Mouse (Mus musculus): ENCODE data around the gene BC034090. TPM values are rescaled to one million over a fixed set of nuclear protein-coding genes. Genes with fewer than 3 reads are reported as not detected.

BC034090 gene
- polyA plus RNA-seq (2012; ENCODE audit: insufficient read depth, insufficient read length, low replicate concordance, missing spikeins) = not detected in 2 replicates

DNA sequence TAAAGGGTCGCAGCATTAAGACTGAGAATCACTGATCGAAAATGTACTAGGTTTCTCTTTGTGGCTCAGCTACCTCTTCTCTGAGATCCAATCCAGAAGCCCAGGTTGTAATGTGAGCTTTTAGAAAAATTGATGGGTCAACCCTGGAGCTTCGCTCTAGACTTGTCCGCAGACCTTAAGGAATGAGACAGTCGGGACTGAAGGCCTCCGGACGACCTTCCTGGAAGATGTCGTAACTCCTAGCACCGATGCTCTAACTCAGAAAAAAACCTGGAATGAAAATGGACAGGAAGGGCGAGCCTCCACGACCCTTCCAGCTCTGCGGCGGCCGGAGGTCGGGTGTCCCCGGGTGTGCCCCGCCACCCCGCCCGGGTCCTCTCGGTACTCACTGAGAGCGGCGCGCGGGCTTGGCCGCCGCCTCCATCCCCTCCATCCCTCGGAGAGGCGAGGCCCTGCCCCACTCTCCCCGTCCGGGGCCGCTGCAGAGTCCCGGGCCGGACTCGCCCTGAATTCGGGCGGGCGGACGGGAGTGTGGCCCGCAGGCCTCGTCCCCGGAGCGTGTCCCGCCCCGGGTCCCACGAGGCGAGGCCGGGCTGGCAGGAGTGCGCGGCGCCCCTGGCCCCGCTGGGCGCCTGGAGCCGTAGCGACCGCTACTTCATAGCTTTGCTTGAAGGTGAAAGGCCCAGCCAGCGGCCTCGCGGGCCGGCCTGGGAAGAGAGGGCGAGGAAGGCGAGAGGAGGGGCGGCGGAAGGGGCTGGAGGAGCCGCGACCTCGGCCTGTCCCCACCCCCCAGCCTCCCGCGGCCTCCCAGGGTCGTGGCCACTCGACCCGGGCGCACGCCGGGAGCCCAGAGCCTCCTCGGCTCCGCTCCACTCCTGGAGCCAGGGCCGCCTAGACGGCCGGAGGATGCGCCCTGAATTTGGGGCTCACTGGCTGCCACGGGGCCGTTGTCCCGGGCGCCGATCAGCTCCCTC lies at the start of gene BC034090:
Gene BC034090 (minus strand): TSS at position 648 of the 974 bp plus-strand sequence.
- peak within 1 kb of the TSS; percentile 27 for H3K27ac ChIP-seq (ENCODE audit: insufficient read depth, low read depth, low read length)
- peaks cover 23% of the 10 kb centered on the region for H3K4me1 ChIP-seq (ENCODE audit: control insufficient read depth, insufficient read depth, low read length)
- peak within 1 kb of the TSS; percentile 61 for H3K4me3 ChIP-seq (ENCODE audit: insufficient read depth, low read depth, low read length)
- 12% methylated on average over 85 of the region's 85 CpGs for WGBS
- TF ChIP-seq POLR2A (IDR thresholded peaks at IDR 0.05; ENCODE audit: insufficient read depth, low read depth, low read length) (no peak), CTCF (IDR thresholded peaks at IDR 0.05; ENCODE audit: insufficient read depth, low read depth, low read length) (no peak)

GRCm38 (mm10) chr1:155293446-155293845 lies 49.2 kb upstream of the BC034090 start:
- no peak overlapping the region for H3K4me3 ChIP-seq (ENCODE audit: insufficient read depth, low read depth, low read length)
- WGBS = 6% methylated on average over 3 of the region's 3 CpGs
- no peaks in the 10 kb centered on the region for H3K4me1 ChIP-seq (ENCODE audit: control insufficient read depth, insufficient read depth, low read length)
- TF ChIP-seq CTCF (IDR thresholded peaks at IDR 0.05; ENCODE audit: insufficient read depth, low read depth, low read length) = no peak
- no peak for TF ChIP-seq POLR2A (IDR thresholded peaks at IDR 0.05; ENCODE audit: insufficient read depth, low read depth, low read length)
- no peak overlapping the region for H3K27ac ChIP-seq (ENCODE audit: insufficient read depth, low read depth, low read length)

- 94% methylated on average over 1 of the region's 1 CpGs for WGBS
- no peak overlapping the region for H3K4me3 ChIP-seq (ENCODE audit: insufficient read depth, low read depth, low read length)
- H3K4me1 ChIP-seq (ENCODE audit: control insufficient read depth, insufficient read depth, low read length) = no peaks in the 10 kb centered on the region
- H3K27ac ChIP-seq (ENCODE audit: insufficient read depth, low read depth, low read length) = no peak overlapping the region
- TF ChIP-seq CTCF (IDR thresholded peaks at IDR 0.05; ENCODE audit: insufficient read depth, low read depth, low read length) = no peak
- TF ChIP-seq POLR2A (IDR thresholded peaks at IDR 0.05; ENCODE audit: insufficient read depth, low read depth, low read length) = no peak
These were observed 45.2 kb upstream of the BC034090 start for GRCm38 (mm10) chr1:155289411-155289810.

GRCm38 (mm10) chr1:155288033-155288432 lies 43.8 kb upstream of the BC034090 start:
- no peak for TF ChIP-seq POLR2A (IDR thresholded peaks at IDR 0.05; ENCODE audit: insufficient read depth, low read depth, low read length)
- no peak for TF ChIP-seq CTCF (IDR thresholded peaks at IDR 0.05; ENCODE audit: insufficient read depth, low read depth, low read length)
- Histone ChIP-seq H3K4me3 (ENCODE audit: insufficient read depth, low read depth, low read length) (no peak overlapping the region), H3K27ac (ENCODE audit: insufficient read depth, low read depth, low read length) (no peak overlapping the region), H3K4me1 (ENCODE audit: control insufficient read depth, insufficient read depth, low read length) (no peaks in the 10 kb centered on the region)
- 86% methylated on average over 3 of the region's 3 CpGs for WGBS

DNA sequence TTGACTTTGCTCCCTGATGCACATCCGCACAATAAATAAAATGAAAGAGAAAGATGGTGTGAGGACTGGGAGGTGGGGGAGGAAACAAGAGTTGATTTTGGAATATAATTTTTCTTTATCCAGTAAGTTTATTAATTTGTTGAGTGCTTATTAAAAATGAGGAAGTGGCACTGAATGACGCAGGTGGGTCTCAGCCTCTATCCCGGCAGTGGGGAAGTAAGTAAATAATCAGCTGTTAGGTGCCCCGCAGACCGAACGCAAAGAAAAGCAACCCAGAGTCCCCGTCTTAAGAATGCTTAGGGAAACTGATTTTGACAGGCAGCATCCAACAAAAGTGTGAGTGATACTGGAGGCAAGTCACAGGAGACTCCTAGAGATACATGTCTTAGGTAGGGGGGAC lies 39.6 kb upstream of the BC034090 start:
- Histone ChIP-seq H3K27ac (ENCODE audit: insufficient read depth, low read depth, low read length) (no peak overlapping the region), H3K4me1 (ENCODE audit: control insufficient read depth, insufficient read depth, low read length) (no peaks in the 10 kb centered on the region), H3K4me3 (ENCODE audit: insufficient read depth, low read depth, low read length) (no peak overlapping the region)
- no peak for TF ChIP-seq POLR2A (IDR thresholded peaks at IDR 0.05; ENCODE audit: insufficient read depth, low read depth, low read length)
- TF ChIP-seq CTCF (IDR thresholded peaks at IDR 0.05; ENCODE audit: insufficient read depth, low read depth, low read length) = no peak
- 94% methylated on average over 7 of the region's 7 CpGs for WGBS

DNA sequence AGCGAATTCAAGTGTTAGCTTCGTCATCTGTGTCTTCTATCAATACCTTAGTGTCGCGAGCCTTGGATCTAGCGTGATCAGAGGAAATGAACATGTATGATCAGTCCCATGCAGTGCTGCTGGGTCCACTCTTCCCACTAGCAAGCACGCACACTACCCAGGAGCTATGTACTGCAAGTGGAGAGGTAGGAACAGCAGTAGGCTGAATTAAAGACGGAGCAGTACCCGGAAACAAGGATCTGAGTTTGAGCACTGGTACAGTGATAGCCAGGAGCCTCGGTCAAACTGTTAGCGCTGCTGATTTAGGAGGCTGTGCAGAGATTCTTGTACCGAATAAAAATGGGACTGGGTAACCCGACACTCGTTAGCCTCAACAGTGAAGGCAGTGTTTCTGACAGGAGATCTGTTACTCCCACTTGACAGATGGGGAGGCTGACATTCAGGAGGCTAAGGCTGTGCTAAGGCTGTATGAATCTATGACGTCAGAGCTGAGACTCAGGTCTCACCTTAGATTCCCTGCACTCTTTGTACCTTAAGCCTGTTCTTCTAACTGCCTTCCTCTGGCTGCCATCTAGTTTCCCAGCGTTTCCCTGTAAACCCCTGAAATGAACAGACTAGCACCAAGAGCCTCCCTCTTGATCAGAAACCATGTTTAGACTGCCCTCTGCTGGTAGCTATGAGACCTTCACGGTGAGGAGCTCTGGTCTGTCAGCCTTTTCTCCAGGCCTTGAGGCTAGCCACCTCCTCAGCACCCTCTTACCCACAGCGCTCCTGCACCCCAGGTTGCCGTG lies 37.0 kb upstream of the BC034090 start:
- TF ChIP-seq POLR2A (IDR thresholded peaks at IDR 0.05; ENCODE audit: insufficient read depth, low read depth, low read length) (no peak), CTCF (IDR thresholded peaks at IDR 0.05; ENCODE audit: insufficient read depth, low read depth, low read length) (no peak)
- Histone ChIP-seq H3K4me1 (ENCODE audit: control insufficient read depth, insufficient read depth, low read length) (peaks cover 5% of the 10 kb centered on the region), H3K4me3 (ENCODE audit: insufficient read depth, low read depth, low read length) (no peak overlapping the region), H3K27ac (ENCODE audit: insufficient read depth, low read depth, low read length) (no peak overlapping the region)
- WGBS = 55% methylated on average over 18 of the region's 18 CpGs

DNA sequence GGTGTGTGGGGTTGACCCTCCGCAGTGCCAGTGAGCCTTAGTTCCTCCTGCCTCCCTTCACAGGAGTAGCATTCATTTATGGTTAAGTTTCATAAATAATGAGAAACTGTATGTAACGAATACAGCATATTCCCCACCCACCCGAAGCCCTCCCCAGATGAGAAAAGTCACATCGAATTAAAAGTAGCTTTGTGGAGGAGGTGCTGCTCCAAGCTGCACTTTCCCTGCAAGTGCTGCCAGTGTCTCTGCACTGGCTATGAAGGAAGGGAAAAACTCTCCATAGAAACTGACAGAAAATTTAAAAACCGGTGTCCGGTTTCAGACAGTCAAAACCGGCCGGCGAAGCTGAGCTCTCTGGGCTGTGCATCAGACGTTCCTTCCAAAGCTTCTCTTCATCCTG lies 36.1 kb upstream of the BC034090 start:
- Histone ChIP-seq H3K4me3 (ENCODE audit: insufficient read depth, low read depth, low read length) (no peak overlapping the region), H3K27ac (ENCODE audit: insufficient read depth, low read depth, low read length) (no peak overlapping the region), H3K4me1 (ENCODE audit: control insufficient read depth, insufficient read depth, low read length) (peaks cover 5% of the 10 kb centered on the region)
- 80% methylated on average over 10 of the region's 10 CpGs for WGBS
- no peak for TF ChIP-seq CTCF (IDR thresholded peaks at IDR 0.05; ENCODE audit: insufficient read depth, low read depth, low read length)
- no peak for TF ChIP-seq POLR2A (IDR thresholded peaks at IDR 0.05; ENCODE audit: insufficient read depth, low read depth, low read length)

DNA sequence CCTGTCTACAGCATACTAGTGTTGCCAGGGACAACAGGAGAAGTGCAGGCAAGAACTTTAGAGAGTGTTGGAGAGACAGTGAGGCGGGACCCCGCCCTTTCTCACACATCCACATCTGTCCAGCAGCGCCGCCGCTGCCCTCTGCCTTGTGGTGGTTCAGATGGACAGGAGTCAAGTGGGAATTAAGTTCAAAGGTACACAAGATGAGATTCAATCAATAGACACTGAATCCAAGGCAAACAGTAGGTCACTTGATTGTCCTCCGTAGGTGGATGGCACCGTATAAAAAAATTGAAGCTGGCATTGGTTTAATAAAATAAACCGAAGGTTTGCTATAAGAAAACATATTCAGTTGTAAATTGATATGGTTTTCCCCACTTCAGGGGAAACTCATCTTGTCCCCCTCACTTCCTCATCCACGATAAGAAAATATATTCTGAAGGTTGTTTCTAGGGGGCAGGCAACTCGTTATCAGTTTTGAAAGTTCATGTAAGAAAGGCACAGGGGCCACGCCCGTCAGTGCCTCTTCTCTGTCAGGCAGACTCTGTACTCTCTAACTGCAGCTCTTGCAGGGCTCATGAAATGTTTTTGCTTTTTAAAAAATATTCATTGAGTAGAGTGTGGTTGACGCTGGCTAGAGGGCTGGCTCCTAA lies 32.3 kb upstream of the BC034090 start:
- H3K4me1 ChIP-seq (ENCODE audit: control insufficient read depth, insufficient read depth, low read length) = peaks cover 5% of the 10 kb centered on the region
- H3K4me3 ChIP-seq (ENCODE audit: insufficient read depth, low read depth, low read length) = no peak overlapping the region
- 86% methylated on average over 13 of the region's 13 CpGs for WGBS
- TF ChIP-seq CTCF (IDR thresholded peaks at IDR 0.05; ENCODE audit: insufficient read depth, low read depth, low read length) (no peak), POLR2A (IDR thresholded peaks at IDR 0.05; ENCODE audit: insufficient read depth, low read depth, low read length) (no peak)
- H3K27ac ChIP-seq (ENCODE audit: insufficient read depth, low read depth, low read length) = no peak overlapping the region

All from olfactory bulb, adult 2 months (tissue).